Comparison of ENCODE assay signal across 23 mouse cellular contexts in genomic region chr19:7790571-7790970, GRCm38 (mm10). TPM values are rescaled to one million over a fixed set of nuclear protein-coding genes. Genes with fewer than 3 reads are reported as not detected.
DNase-seq lines count a peak whose midpoint lies in the region; ATAC-seq and TF ChIP-seq lines count a peak whose summit lies in the region.
"Had no signal": no experiment of that assay in that cellular context is flagged by ENCODE, and none has a peak within 500 bp of the region (broad histone marks: within the 10 kb centered on the region; RNA-seq: fewer than 3 reads in every experiment).

No protein-coding gene starts in this region.

- no peak for ATAC-seq in liver, embryonic 11.5 days (replicated peaks; ENCODE audit: low FRiP score)
- ATAC-seq: activated CD4-positive, CD25-positive, alpha-beta regulatory T cell, adult 4 months; CD4-positive, CD25-positive, alpha-beta regulatory T cell, adult 4 months; Patski had no signal

- peak; percentile 91 for DNase-seq in liver, adult 2 months (ENCODE audit: extremely low read depth, low read depth, low spot score)
- no peak for DNase-seq in liver, embryonic 11.5 days (ENCODE audit: low spot score)
- DNase-seq: adrenal gland, adult 2 months; adrenal gland, adult 8-10 months; adrenal gland, postnatal 10 days; adrenal gland, postnatal 14 days; adrenal gland, postnatal 25 days; adrenal gland, postnatal 36 days; B cell, adult 2 months; cerebellum, adult 11 months; cerebellum, adult 11-12 months; cerebellum, adult 18-20 months; cerebellum, adult 2 months had no signal

- H3K27ac ChIP-seq in liver, adult 2 months (replicated peaks; ENCODE audit: insufficient read depth, low read depth, low read length), result no peak overlapping the region
- no peak overlapping the region for H3K27ac ChIP-seq in liver, embryonic 11.5 days (ENCODE audit: low read depth, low read length)

- H3K9ac ChIP-seq in liver, adult 2 months (ENCODE audit: low read depth, low read length), result no peak overlapping the region
- H3K9ac ChIP-seq in liver, embryonic 11.5 days (ENCODE audit: low read depth, low read length), result no peak overlapping the region

- H3K36me3 ChIP-seq in liver, adult 2 months (ENCODE audit: control insufficient read depth, insufficient read depth, low read length), result no peaks in the 10 kb centered on the region
- H3K36me3 ChIP-seq in liver, embryonic 11.5 days (ENCODE audit: control insufficient read depth, insufficient read depth, low read length), result no peaks in the 10 kb centered on the region
- H3K36me3 ChIP-seq: G1E had no signal

- peaks cover 7% of the 10 kb centered on the region; the same call in 1 of the 2 replicates for H3K4me1 ChIP-seq in liver, adult 2 months (ENCODE audit: control insufficient read depth, insufficient read depth, low read length)
- H3K4me1 ChIP-seq in liver, embryonic 11.5 days (replicated peaks; ENCODE audit: control insufficient read depth, insufficient read depth, low read length), result no peaks in the 10 kb centered on the region

- 25% methylated on average over 1 of the region's 1 CpGs for WGBS in liver, adult 2 months
- 74% methylated on average over 1 of the region's 1 CpGs for WGBS in liver, embryonic 11.5 days

- no peak for TF ChIP-seq POLR2A in liver, adult 2 months (IDR thresholded peaks at IDR 0.05; ENCODE audit: extremely low read depth, insufficient read depth, low read length)

- TF ChIP-seq CTCF in liver, adult 2 months (IDR thresholded peaks at IDR 0.05; ENCODE audit: low read depth, low read length), result no peak

- H3K4me2 ChIP-seq in liver, embryonic 11.5 days, result no peak overlapping the region

- H3K4me3 ChIP-seq in liver, adult 2 months (ENCODE audit: insufficient read depth, low read depth, low read length), result no peak overlapping the region
- H3K4me3 ChIP-seq in liver, embryonic 11.5 days (ENCODE audit: low read depth, low read length), result no peak overlapping the region

- H3K79me2 ChIP-seq in liver, adult 2 months (ENCODE audit: control insufficient read depth, insufficient read depth, low read length), result no peaks in the 10 kb centered on the region

- H3K9me3 ChIP-seq in liver, embryonic 11.5 days (ENCODE audit: control insufficient read depth, low read length), result no peaks in the 10 kb centered on the region
- H3K9me3 ChIP-seq: G1E had no signal

- no peaks in the 10 kb centered on the region for H3K27me3 ChIP-seq in liver, adult 2 months (ENCODE audit: control insufficient read depth, insufficient read depth, low read length)
- no peaks in the 10 kb centered on the region for H3K27me3 ChIP-seq in liver, embryonic 11.5 days (replicated peaks; ENCODE audit: control insufficient read depth, insufficient read depth, low read length)
- H3K27me3 ChIP-seq: CH12.LX, Patski had no signal

RNA-seq across cellular contexts. Expression of gene Slc22a26, which starts 11.9 kb away (rescaled TPM):
- total RNA-seq in liver, adult 2 months (2014; rRNA removed), result 204 and 219 TPM in 2 replicates
- polyA plus RNA-seq in liver, adult 2 months (2012; rRNA removed), result 61.3 and 79.5 TPM in 2 replicates
- not detected in 2 replicates for polyA plus RNA-seq in liver, embryonic 11.5 days (2014; fragmentation: Nextera tagmentation; extraction: Ambion mirVana)
- total RNA-seq: adrenal gland, postnatal 25 days; adrenal gland, postnatal 36 days; adrenal gland, postnatal 4 days; CH12.LX; ES-E14; MEL had no signal
- polyA plus RNA-seq: activated CD4-positive, CD25-positive, alpha-beta regulatory T cell, adult 4 months; brain, embryonic 14.5 days; C2C12; CD4-positive, CD25-positive, alpha-beta regulatory T cell, adult 4 months; cerebellum, adult 2 months; G1E; Patski had no signal

Comparison
In these comparisons a context has a peak if more than half of its experiments do, and no peak if none do; other contexts are left out.
1. RNA of gene Slc22a26, which starts 11.9 kb away (polyA plus RNA-seq): 61.3 to 79.5 TPM in liver, adult 2 months; not detected in liver, embryonic 11.5 days; every median in the first group is over 10 times any median in the second.